Mouse (Mus musculus) Patski (cell line): ENCODE measurements around the gene Tcf7l2. TPM values are rescaled to one million over a fixed set of nuclear protein-coding genes. Genes with fewer than 3 reads are reported as not detected.

Experiments
- ATAC-seq: fragments of 100-300 bp; one replicate; pipeline ENCODE4 v1.8.0; 2021
- CTCF ChIA-PET: fragments of 350-600 bp; sonication (Branson Sonifier 250); formaldehyde crosslinking; loops from one replicate; lab custom pipeline; 2022; ENCODE audit warnings: inconsistent platforms; lab: Charles Lee
- POLR2A ChIA-PET: fragments of 350-600 bp; sonication (Branson Sonifier 250); formaldehyde crosslinking; loops from one replicate; lab custom pipeline; 2022; ENCODE audit warnings: antibody characterized with exemption, inconsistent platforms; lab: Charles Lee
- DNase-seq: peaks from one replicate; pipeline ENCODE4 v3.0.0-alpha.2; 2011; ENCODE audit warnings: low read depth, low spot score
- H3K27me3 ChIP-seq: fragments of 371-371 bp; one replicate; pipeline ENCODE4 v1.5.1; 2021
- CTCF ChIP-seq: fragments of 100-300 bp; IDR thresholded peaks from one replicate; pipeline ENCODE4 v1.5.1; 2021
- in situ Hi-C: fragments of 300-500 bp; cut with MboI; formaldehyde crosslinking; loops from 3 replicates; pipeline ENCODE4 v1.11.1; 2018; ENCODE audit warnings: low pct_unique_long_range_greater_than_20kb, mixed read lengths
- polyA plus RNA-seq: library from polyadenylated mRNA; unstranded; gene quantifications from one replicate; pipeline ENCODE4 v1.2.3, GENCODE M21; 2021

Tcf7l2 gene
- polyA plus RNA-seq, 1 experiment from 2014 or later: 22.1 TPM

DNA sequence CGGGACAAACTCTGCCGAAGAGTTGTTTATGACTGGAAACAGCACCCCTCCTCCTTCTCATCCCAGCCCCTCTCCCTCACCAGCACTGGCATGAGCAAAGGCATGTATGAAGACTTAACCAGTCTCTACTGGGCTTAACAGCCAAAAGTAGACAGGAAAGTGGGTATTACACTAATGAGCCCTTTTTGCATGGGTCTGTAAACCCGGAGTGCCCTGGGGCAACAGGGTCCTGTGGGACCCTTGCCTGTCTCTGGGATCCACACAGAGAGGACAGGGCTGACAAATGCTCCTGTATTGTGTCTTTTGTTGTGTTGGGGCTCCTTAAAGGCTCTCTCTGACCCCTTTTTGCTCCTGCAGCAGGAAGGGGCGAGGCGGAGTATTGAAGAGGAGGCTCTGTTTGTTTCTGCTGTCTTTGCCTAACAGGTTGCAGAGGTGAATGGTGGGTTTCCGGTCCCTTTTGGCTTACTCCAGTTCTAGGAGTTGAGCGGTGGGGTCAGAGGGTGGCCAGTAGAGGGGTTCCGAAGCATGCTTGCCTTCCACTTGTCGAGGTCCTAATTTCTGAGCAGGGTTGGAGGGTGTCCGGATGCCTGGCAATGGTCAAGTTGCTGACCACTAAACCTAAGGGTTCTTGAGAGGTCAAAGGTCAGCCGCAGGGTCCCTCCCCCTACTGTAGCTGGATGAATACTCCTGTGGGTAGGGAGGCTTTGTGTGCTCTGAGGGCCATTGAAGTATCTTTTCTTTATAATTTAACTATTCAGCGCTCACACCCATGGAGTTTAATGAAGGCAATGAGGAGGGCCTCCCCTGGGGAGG is 161.2 kb downstream of the Tcf7l2 start:
- in situ Hi-C loops: no loop called here

DNA sequence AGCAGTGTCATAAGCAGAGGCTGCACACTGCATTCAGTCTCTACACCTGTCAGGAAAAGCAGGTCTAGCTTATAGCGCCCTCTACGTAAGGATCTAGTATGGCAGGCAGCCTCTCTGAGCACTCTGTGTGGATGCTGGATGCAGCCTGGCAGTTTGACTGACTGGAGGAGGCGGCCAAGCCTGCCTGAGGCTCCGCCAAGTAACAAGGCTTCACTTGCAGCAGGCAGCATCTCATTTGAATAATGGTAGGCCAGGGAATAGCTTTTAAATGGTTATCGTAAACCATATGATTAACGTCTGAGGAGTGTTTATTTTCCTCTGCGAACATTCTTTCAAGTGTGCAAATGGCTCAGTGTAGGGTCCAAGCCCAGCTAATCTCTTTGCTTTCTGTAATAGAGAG is 167.4 kb downstream of the Tcf7l2 start:
- no peaks in the 10 kb centered on the region for H3K27me3 ChIP-seq
- ATAC-seq (no peak), DNase-seq (no peak)
- ChIA-PET POLR2A (no interaction called here), CTCF (interaction anchor here (0.9 to 2.3 kb wide), 4 partner anchors 9 to 503 kb away, joined by 3 to 10 read pairs (median 3); no protein-coding TSS in a partner anchor)
- TF ChIP-seq CTCF: peak; percentile 58
- in situ Hi-C loops: no loop called here

More for the DNA sequence above, 161.2 kb downstream of the Tcf7l2 start:
- DNase-seq: no peak
- POLR2A ChIA-PET: no interaction called here
- ATAC-seq: no peak
- H3K27me3 ChIP-seq: no peaks in the 10 kb centered on the region
- CTCF ChIA-PET: no interaction called here
- no peak for TF ChIP-seq CTCF

DNA sequence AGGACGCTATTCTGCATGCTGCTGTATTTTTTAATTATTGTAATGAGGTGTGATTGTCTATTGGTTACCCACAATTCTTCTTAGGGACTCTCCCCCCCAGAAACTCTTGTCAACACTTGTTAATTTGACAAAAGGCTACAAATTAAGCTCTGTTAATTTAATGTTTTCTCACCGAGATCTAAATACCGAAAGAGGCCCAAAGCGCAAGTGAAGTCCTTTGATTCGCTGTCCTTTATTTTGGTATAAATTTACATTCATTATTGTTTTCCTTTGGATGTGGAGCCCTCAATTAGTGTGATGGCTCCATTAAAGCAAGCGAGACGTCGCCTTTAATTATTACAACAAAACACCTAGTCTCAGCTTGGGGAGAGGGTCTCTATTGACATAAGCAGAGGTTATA is 170.3 kb downstream of the Tcf7l2 start:
- ChIA-PET POLR2A (no interaction called here), CTCF (no interaction called here)
- DNase-seq (no peak), ATAC-seq (no peak)
- no peak for TF ChIP-seq CTCF
- in situ Hi-C loops: loop anchor here (5.0 kb wide), 1 partner anchor 220 kb away; no protein-coding TSS in a partner anchor
- H3K27me3 ChIP-seq: no peaks in the 10 kb centered on the region

DNA sequence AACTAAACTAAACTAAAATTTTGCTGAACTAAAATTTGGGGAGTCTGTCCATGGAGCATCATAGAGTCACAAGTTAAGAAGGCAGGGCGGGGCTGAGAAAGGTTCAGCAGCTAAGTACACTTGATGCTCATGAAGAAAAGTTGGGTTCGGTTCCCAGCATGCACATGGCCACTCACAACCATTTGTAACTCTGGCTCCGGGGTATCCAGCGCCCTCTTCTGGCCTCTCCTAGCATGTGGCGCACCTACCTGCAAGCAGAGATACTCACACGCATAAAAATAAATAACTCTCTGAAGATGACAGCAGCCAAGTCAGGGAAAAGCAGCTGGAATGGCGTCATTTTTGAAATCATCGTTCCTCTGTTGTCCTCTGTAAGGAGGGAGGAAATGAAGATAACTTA is 171.2 kb downstream of the Tcf7l2 start:
- no peaks in the 10 kb centered on the region for H3K27me3 ChIP-seq
- ATAC-seq (no peak), DNase-seq (no peak)
- TF ChIP-seq CTCF: no peak
- POLR2A ChIA-PET: interaction anchor here (0.5 to 0.9 kb wide), 3 partner anchors 10 to 14 kb away, joined by 4 to 5 read pairs (median 5); no protein-coding TSS in a partner anchor
- in situ Hi-C loops: loop anchor here (5.0 kb wide), 1 partner anchor 219 kb away; no protein-coding TSS in a partner anchor
- CTCF ChIA-PET: interaction anchor here (1.4 kb wide), 1 partner anchor 13 kb away, joined by 3 read pairs; no protein-coding TSS in a partner anchor

DNA sequence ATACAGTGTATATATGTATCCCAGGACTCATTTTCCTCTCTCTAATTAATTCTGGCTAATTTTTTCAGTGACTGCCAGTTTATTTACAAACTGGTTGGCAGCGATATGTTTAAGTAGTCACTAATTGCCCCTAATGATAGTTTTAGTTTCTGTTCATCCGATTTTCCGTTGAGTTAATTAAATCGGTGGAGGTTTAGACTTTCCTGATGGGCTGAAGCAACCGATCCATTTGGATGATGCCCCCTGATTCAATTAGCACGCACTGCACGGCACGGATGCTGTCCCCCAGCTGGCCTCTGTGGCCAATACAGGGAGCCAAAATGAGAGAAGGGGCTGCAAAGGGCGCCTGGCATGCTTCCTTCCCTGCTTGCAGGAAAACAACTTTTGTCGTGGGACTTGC is 172.0 kb downstream of the Tcf7l2 start:
- ChIA-PET CTCF (interaction anchor here (1.4 kb wide), 1 partner anchor 14 kb away, joined by 3 read pairs; no protein-coding TSS in a partner anchor), POLR2A (interaction anchor here (0.9 kb wide), 1 partner anchor 12 kb away, joined by 5 read pairs; no protein-coding TSS in a partner anchor)
- no peak for DNase-seq
- no peaks in the 10 kb centered on the region for H3K27me3 ChIP-seq
- TF ChIP-seq CTCF: no peak
- ATAC-seq: no peak
- in situ Hi-C loops: loop anchor here (5.0 kb wide), 1 partner anchor 219 kb away; no protein-coding TSS in a partner anchor

DNA sequence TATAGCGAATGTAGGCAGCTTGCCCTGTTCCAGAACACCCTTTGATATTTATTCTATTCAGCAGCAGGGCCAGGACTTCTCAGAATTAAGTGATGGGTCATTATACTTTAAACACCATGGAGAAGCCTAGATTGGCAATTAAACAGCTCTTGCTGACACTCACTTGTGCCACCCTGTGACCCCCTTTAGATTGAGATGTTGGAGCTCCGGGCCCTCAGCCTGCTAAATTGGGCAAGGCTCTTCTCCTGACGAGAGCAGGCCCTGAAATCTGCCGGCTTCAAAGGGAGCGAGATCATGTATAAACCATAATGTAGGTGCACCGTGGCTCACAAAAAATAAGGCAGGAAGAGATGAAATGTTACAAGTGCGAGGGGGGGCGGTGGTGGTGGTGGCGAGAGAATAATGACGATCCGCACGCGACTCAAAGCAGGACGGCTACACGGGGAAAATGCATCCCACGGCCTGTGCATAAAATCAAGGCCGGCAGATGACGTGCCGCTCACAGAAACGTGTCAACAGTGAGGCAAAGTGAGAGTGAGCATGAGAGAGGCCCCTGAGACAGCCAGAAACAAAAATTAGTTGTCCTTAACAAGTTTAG is 173.1 kb downstream of the Tcf7l2 start:
- in situ Hi-C loops: loop anchor here (5.0 kb wide), 1 partner anchor 218 kb away; no protein-coding TSS in a partner anchor
- ChIA-PET POLR2A (interaction anchor here (0.7 kb wide), 1 partner anchor 269 kb away, joined by 4 read pairs; no protein-coding TSS in a partner anchor), CTCF (interaction anchor here (0.9 kb wide), 1 partner anchor 22 kb away, joined by 3 read pairs; no protein-coding TSS in a partner anchor)
- no peak for TF ChIP-seq CTCF
- DNase-seq (no peak), ATAC-seq (no peak)
- H3K27me3 ChIP-seq: no peaks in the 10 kb centered on the region

DNA sequence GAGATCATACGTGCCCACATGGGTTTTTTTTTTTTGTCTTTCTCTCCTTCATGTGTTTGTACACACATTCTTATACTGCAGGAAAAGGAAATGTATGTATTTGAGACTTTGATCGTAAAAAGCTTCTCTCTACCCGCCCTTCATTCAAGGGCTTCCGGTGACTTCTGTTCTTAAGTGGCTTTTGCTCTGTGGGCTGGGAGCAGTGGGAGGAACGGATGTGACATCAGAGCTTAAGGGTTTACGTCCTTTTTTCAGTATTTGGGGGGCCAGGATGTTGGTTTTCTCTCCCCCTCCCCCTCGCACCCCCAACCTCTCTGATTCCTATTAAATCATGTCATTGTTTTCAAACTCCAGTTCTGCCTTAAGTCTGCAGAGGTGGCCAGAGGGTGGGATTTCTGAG is 173.9 kb downstream of the Tcf7l2 start:
- ChIA-PET CTCF (no interaction called here), POLR2A (no interaction called here)
- no peaks in the 10 kb centered on the region for H3K27me3 ChIP-seq
- in situ Hi-C loops: no loop called here
- TF ChIP-seq CTCF: no peak
- ATAC-seq: no peak
- DNase-seq: no peak

DNA sequence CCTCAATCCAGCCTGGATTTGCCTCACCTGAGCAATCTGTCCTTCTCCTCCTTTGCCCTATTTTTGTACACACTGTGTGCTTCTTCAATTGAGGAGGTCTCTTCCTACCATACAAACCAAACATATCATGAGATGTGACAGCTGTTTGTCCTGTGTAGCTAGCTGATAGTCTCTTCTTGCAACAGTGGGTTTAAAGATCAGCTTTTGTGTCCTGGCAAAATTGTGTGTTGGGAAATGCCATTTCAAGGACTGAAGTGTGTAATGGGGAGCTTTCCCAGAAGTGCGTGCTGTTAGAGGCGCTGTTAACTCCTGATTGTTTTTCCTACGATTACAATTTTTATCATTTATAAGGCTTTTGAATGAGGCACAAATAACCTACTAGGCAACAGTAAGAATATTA is 174.6 kb downstream of the Tcf7l2 start:
- in situ Hi-C loops: no loop called here
- no peaks in the 10 kb centered on the region for H3K27me3 ChIP-seq
- no peak for TF ChIP-seq CTCF
- ATAC-seq (no peak), DNase-seq (no peak)
- CTCF ChIA-PET: no interaction called here
- POLR2A ChIA-PET: no interaction called here

DNA sequence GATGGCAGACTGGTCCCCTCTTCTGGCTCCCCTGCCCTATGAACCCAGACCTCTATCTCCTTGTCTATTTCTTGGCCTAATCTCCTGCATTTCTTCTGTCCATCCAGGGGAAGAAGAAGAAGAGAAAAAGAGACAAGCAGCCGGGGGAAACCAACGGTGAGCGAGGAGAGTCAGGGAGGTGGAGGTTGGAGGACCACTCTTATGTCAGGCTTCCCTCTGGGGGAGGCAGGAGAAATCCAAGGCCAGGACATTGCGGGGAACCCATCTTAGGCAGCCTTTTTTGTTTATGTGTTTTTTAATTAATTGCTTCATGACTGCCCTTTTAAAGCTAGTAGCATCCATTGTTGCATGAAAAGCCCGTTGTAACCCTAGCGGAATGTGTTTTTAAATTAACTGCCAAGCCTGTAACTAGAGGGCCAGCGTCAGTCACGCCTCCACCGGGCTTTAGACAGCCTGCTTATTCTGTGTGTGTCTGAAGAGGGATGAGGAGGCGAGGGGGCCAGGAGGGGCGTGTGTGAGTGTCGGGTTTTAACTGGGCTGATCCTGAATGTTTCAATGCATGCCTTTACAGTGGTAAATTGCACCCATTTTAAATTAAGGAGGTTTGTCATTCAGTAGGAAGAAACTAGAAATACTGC is 182.3 kb downstream of the Tcf7l2 start:
- in situ Hi-C loops: no loop called here
- H3K27me3 ChIP-seq: no peaks in the 10 kb centered on the region
- ChIA-PET POLR2A (interaction anchor here (1.1 kb wide), 1 partner anchor 11 kb away, joined by 5 read pairs; no protein-coding TSS in a partner anchor), CTCF (interaction anchor here (0.9 kb wide), 1 partner anchor 15 kb away, joined by 3 read pairs; no protein-coding TSS in a partner anchor)
- no peak for DNase-seq
- no peak for TF ChIP-seq CTCF
- no peak for ATAC-seq

DNA sequence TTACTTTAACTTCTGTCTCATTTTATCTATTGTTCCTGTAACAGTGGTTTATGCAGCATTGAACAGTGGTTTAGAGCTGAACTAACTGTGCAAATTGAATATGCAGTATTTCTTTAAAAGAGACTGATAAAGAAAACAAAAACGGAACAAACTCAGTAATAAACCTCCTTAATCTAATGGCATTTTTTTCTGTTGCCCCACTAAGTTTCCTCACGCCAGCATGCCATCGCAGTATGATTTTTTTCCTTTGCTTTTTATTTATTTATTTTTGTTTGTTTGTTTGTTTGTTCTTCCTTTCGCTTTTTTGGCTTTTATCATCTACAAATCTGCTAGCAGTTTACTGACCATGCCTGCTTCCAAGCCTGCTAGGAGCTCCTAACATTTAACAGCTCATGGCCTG is 183.2 kb downstream of the Tcf7l2 start:
- in situ Hi-C loops: no loop called here
- POLR2A ChIA-PET: no interaction called here
- TF ChIP-seq CTCF: no peak
- DNase-seq: no peak
- H3K27me3 ChIP-seq: no peaks in the 10 kb centered on the region
- CTCF ChIA-PET: interaction anchor here (0.7 kb wide), 1 partner anchor 73 kb away, joined by 3 read pairs; no protein-coding TSS in a partner anchor
- ATAC-seq: no peak
